Mouse (Mus musculus) bone marrow, adult 2 months (tissue): Measurements from ENCODE around the gene Chchd6.

Experiments used
- CTCF ChIP-seq: fragments of 200-500 bp; IDR thresholded peaks from 2 replicates; pipeline ENCODE4 v1.5.1; 2011; ENCODE audit warnings: low read length, control low read depth; ENCODE audit not compliant: control insufficient read depth, insufficient read depth
- POLR2A ChIP-seq: fragments of 200-500 bp; IDR thresholded peaks from 2 replicates; pipeline ENCODE4 v1.6.1; 2011; ENCODE audit warnings: low read depth, mild to moderate bottlenecking, control low read depth, low read length, borderline replicate concordance; ENCODE audit not compliant: control insufficient read depth

DNA sequence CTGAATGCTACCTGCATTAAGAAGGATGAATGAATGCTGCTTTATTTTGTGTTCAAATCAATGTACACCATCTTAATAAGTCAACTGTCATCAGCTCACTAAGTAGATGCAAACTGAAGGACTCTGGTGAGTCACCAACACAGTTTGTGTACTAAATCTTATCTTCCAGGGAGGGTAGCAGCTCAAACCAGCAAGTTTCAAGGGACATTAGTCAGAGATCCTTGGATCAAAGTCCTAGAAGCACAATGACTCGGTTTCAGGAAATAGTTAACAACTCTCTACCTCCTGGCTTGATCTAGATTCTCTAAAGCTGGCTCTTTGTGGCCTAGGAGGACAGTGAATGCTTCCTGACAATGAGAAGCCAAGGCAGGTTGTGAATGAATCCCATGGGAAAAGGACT is 182.9 kb downstream of the Chchd6 start:
- TF ChIP-seq POLR2A (no peak), CTCF (no peak)
